Mouse (Mus musculus) layer of hippocampus, adult 9-11 months (tissue): ENCODE data around the gene Nfib.

Experiments
- DNase-seq: peaks from one replicate; pipeline ENCODE4 v3.0.0; 2022

Nfib gene

GRCm38 (mm10) chr4:82509166-82509767 is 196.3 kb downstream of the Nfib start:
- no peak for DNase-seq

- no peak for DNase-seq
Observed at GRCm38 (mm10) chr4:82508281-82508687, 197.3 kb downstream of the Nfib start.

- DNase-seq, result no peak
Observed at GRCm38 (mm10) chr4:82507541-82508280, 197.8 kb downstream of the Nfib start.

GRCm38 (mm10) chr4:82506731-82507331 is 198.7 kb downstream of the Nfib start:
- DNase-seq, result peak; percentile 65

- DNase-seq, result peak; percentile 85
Observed at GRCm38 (mm10) chr4:82506081-82506730, 199.3 kb downstream of the Nfib start.

GRCm38 (mm10) chr4:82505121-82506031 is 200.2 kb downstream of the Nfib start:
- peak; percentile 74 for DNase-seq

GRCm38 (mm10) chr4:82504284-82505120 is 201.0 kb downstream of the Nfib start:
- no peak for DNase-seq

- no peak for DNase-seq
Observed at GRCm38 (mm10) chr4:82504015-82504283, 201.6 kb downstream of the Nfib start.

GRCm38 (mm10) chr4:82503274-82504014 is 202.1 kb downstream of the Nfib start:
- no peak for DNase-seq

- no peak for DNase-seq
Observed at GRCm38 (mm10) chr4:82502611-82503010, 202.9 kb downstream of the Nfib start.

GRCm38 (mm10) chr4:82502012-82502411 is 203.5 kb downstream of the Nfib start:
- no peak for DNase-seq

- DNase-seq, result no peak
Observed at GRCm38 (mm10) chr4:82500578-82501098, 204.9 kb downstream of the Nfib start.

GRCm38 (mm10) chr4:82499725-82500577 is 205.6 kb downstream of the Nfib start:
- no peak for DNase-seq

- no peak for DNase-seq
Observed at GRCm38 (mm10) chr4:82499238-82499637, 206.3 kb downstream of the Nfib start.

GRCm38 (mm10) chr4:82497671-82498631 is 207.6 kb downstream of the Nfib start:
- DNase-seq, result peak; percentile 14

GRCm38 (mm10) chr4:82497141-82497566 is 208.4 kb downstream of the Nfib start:
- DNase-seq, result no peak

- no peak for DNase-seq
Observed at GRCm38 (mm10) chr4:82496383-82496782, 209.2 kb downstream of the Nfib start.

- no peak for DNase-seq
Observed at GRCm38 (mm10) chr4:82495605-82496004, 209.9 kb downstream of the Nfib start.

GRCm38 (mm10) chr4:82494829-82495228 is 210.7 kb downstream of the Nfib start:
- DNase-seq, result peak; percentile 91
